In the genomic region with DNA sequence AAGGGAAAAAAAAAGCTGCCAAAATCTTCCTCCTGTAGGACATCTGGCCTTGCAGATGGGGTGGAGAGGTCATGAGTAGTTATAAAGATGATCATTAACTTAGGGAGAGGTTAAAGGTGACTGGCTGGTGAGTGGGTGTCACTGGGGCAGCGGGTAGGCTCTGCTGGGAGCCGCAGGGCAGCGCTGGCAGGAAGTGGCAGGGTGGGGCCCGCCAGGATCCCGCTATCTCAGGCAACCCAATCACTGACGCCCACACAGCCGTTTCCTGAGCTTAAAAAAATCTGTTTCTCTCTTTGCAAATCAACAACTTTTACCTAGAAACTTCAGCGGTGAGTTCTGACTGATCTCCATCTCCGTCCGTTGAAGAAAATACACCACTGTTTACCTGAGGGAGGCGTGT, we compare ENCODE assay signal across 8 mouse cellular contexts. TPM values are rescaled to one million over a fixed set of nuclear protein-coding genes. Genes with fewer than 3 reads are reported as not detected.
A peak's percentile ranks its signal among the peaks of the same experiment; 100 is the strongest.
DNase-seq lines count a peak whose midpoint lies in the region; ATAC-seq and TF ChIP-seq lines count a peak whose summit lies in the region.

No protein-coding gene starts in this region.

- H3K9me3 ChIP-seq in ES-E14 (ENCODE audit: control insufficient read depth, insufficient read depth, low read depth, low read length) = no peaks in the 10 kb centered on the region
- no peaks in the 10 kb centered on the region for H3K9me3 ChIP-seq in kidney, postnatal 0 days (replicated peaks; ENCODE audit: low read length)
- no peaks in the 10 kb centered on the region for H3K9me3 ChIP-seq in midbrain, embryonic 13.5 days
- no peaks in the 10 kb centered on the region for H3K9me3 ChIP-seq in hindbrain, embryonic 12.5 days (replicated peaks)

- in situ Hi-C loops in ES-E14 (cut with MboI; ENCODE audit: low sequenced_read_pairs in 2 of 2, unreplicated experiment in 2 of 2) = no loop called here

- no peak overlapping the region for H3K4me2 ChIP-seq in kidney, postnatal 0 days (ENCODE audit: low read length)
- H3K4me2 ChIP-seq in midbrain, embryonic 13.5 days (replicated peaks) = no peak overlapping the region
- H3K4me2 ChIP-seq in hindbrain, embryonic 12.5 days (replicated peaks) = no peak overlapping the region

- H3K9ac ChIP-seq in ES-E14 (ENCODE audit: insufficient read depth, low read depth, low read length, poor library complexity, severe bottlenecking) = no peak overlapping the region
- H3K9ac ChIP-seq in kidney, postnatal 0 days (ENCODE audit: low read depth, low read length) = no peak overlapping the region
- no peak overlapping the region for H3K9ac ChIP-seq in midbrain, embryonic 13.5 days (replicated peaks)
- H3K9ac ChIP-seq in hindbrain, embryonic 12.5 days = no peak overlapping the region

- DNase-seq in ES-E14 (ENCODE audit: low read depth, low spot score) = no peak
- peak; percentile 63 to 86 for DNase-seq in heart, adult 18-20 months
- DNase-seq in kidney, postnatal 0 days (ENCODE audit: low spot score) = peak; percentile 22
- no peak for DNase-seq in frontal cortex, postnatal 25 days (ENCODE audit: low spot score in 2 of 2)
- DNase-seq in left cerebral cortex, adult 11 months (ENCODE audit: low spot score) = no peak

- 30% methylated on average over 11 of the region's 11 CpGs for WGBS in kidney, postnatal 0 days
- WGBS in midbrain, embryonic 13.5 days = 92% methylated on average over 11 of the region's 11 CpGs
- 86% methylated on average over 11 of the region's 11 CpGs for WGBS in hindbrain, embryonic 12.5 days

- H3K4me1 ChIP-seq in ES-E14 (ENCODE audit: control insufficient read depth in 2 of 2, insufficient read depth in 2 of 2, low read length in 2 of 2, poor library complexity in 1 of 2) = peaks cover 10% of the 10 kb centered on the region in 2 experiments
- H3K4me1 ChIP-seq in kidney, postnatal 0 days (replicated peaks; ENCODE audit: insufficient read depth, low read length) = 0 out of 2 replicates have a peak, but pooled peaks cover 6% of the 10 kb centered on the region
- H3K4me1 ChIP-seq in midbrain, embryonic 13.5 days (replicated peaks) = no peaks in the 10 kb centered on the region
- H3K4me1 ChIP-seq in hindbrain, embryonic 12.5 days = no peaks in the 10 kb centered on the region

- TF ChIP-seq CTCF in kidney, postnatal 0 days (IDR thresholded peaks at IDR 0.05; ENCODE audit: low read depth) = no peak

- no peaks in the 10 kb centered on the region for H3K27me3 ChIP-seq in kidney, postnatal 0 days (ENCODE audit: insufficient read depth, low read length)
- H3K27me3 ChIP-seq in midbrain, embryonic 13.5 days = no peaks in the 10 kb centered on the region
- H3K27me3 ChIP-seq in hindbrain, embryonic 12.5 days = no peaks in the 10 kb centered on the region

- H3K36me3 ChIP-seq in ES-E14 (ENCODE audit: control insufficient read depth, insufficient read depth, low read length, poor library complexity, severe bottlenecking) = peaks cover 11% of the 10 kb centered on the region; the same call in 1 of the 2 replicates
- peaks cover 20% of the 10 kb centered on the region for H3K36me3 ChIP-seq in kidney, postnatal 0 days (ENCODE audit: insufficient read depth, low read length)
- peaks cover 76% of the 10 kb centered on the region for H3K36me3 ChIP-seq in midbrain, embryonic 13.5 days
- H3K36me3 ChIP-seq in hindbrain, embryonic 12.5 days = peaks cover 67% of the 10 kb centered on the region

- no peak for ATAC-seq in kidney, postnatal 0 days (replicated peaks; ENCODE audit: low FRiP score, low read depth)
- peak; percentile 73 for ATAC-seq in megakaryocyte progenitor cell, adult 5-6 weeks (replicated peaks; ENCODE audit: poor library complexity)
- no peak for ATAC-seq in midbrain, embryonic 13.5 days
- ATAC-seq in hindbrain, embryonic 12.5 days (ENCODE audit: low FRiP score) = no peak

- no peak overlapping the region; a peak in 1 of 4 replicates for H3K4me3 ChIP-seq in ES-E14 (ENCODE audit: insufficient read depth in 1 of 2, low read depth in 1 of 2, low read length in 2 of 2, poor library complexity in 1 of 2, severe bottlenecking in 1 of 2)
- H3K4me3 ChIP-seq in kidney, postnatal 0 days (replicated peaks; ENCODE audit: low read depth, low read length) = no peak overlapping the region
- no peak overlapping the region for H3K4me3 ChIP-seq in midbrain, embryonic 13.5 days (replicated peaks)
- no peak overlapping the region for H3K4me3 ChIP-seq in hindbrain, embryonic 12.5 days

- peak overlapping the region; percentile 45 for H3K27ac ChIP-seq in ES-E14 (ENCODE audit: insufficient read depth, low read depth, low read length, poor library complexity, severe bottlenecking)
- peak overlapping the region; percentile 72; the same call in 1 of the 2 replicates for H3K27ac ChIP-seq in kidney, postnatal 0 days
- H3K27ac ChIP-seq in midbrain, embryonic 13.5 days = no peak overlapping the region
- H3K27ac ChIP-seq in hindbrain, embryonic 12.5 days = no peak overlapping the region

TF ChIP-seq in ES-E14, 5 proteins besides CTCF, POLR2A, EP300 and RAD21:
- no peak for TF ChIP-seq HCFC1 (IDR thresholded peaks at IDR 0.05; ENCODE audit: borderline replicate concordance, insufficient read depth, low read length)
- no peak for TF ChIP-seq ZC3H11A (IDR thresholded peaks at IDR 0.05; ENCODE audit: borderline replicate concordance, low read depth, low read length)
- TF ChIP-seq MAFK (IDR thresholded peaks at IDR 0.05; ENCODE audit: insufficient read depth, low read depth, low read length) = no peak
- no peak for TF ChIP-seq ZNF384 (IDR thresholded peaks at IDR 0.05; ENCODE audit: low read depth, low read length)
- no peak for TF ChIP-seq CHD2 (IDR thresholded peaks at IDR 0.05; ENCODE audit: low read depth, low read length)

RNA-seq across cellular contexts. Expression of gene Klf2, which starts 35.4 kb away (rescaled TPM):
- 55.0 and 58.5 TPM in 2 replicates for total RNA-seq in ES-E14 (2012; rRNA removed)
- 10 to 100 TPM; 74.3 to 76.9 TPM for total RNA-seq in heart, adult 18-20 months (2021)
- polyA plus RNA-seq in kidney, postnatal 0 days (2015; fragmentation: Nextera tagmentation; extraction: Ambion mirVana) = 24.7 and 31.9 TPM in 2 replicates
- 10.8 and 21.8 TPM in 2 replicates for total RNA-seq in megakaryocyte progenitor cell, adult 5-6 weeks (2015)
- total RNA-seq in megakaryocyte progenitor cell, adult 5-6 weeks (2017) = 2.0 and 6.6 TPM in 2 replicates
- polyA plus RNA-seq in midbrain, embryonic 13.5 days (2015; fragmentation: Nextera tagmentation; extraction: Ambion mirVana) = 2.7 and 4.3 TPM in 2 replicates
- 9.4 and 10.3 TPM in 2 replicates for polyA plus RNA-seq in hindbrain, embryonic 12.5 days (2016; fragmentation: Nextera tagmentation; extraction: Ambion mirVana)

RNA-seq across cellular contexts. Expression of gene Gm10282, which starts 49.2 kb away (rescaled TPM):
- total RNA-seq in ES-E14 (2012; rRNA removed) = 13.0 and 21.2 TPM in 2 replicates
- total RNA-seq in heart, adult 18-20 months (2021) = 1 to 10 TPM; 5.9 to 9.5 TPM
- polyA plus RNA-seq in kidney, postnatal 0 days (2015; fragmentation: Nextera tagmentation; extraction: Ambion mirVana) = 22.2 and 22.8 TPM in 2 replicates
- 58.7 and 76.6 TPM in 2 replicates for total RNA-seq in megakaryocyte progenitor cell, adult 5-6 weeks (2015)
- total RNA-seq in megakaryocyte progenitor cell, adult 5-6 weeks (2017) = 68.3 and 86.8 TPM in 2 replicates
- 19.3 and 19.8 TPM in 2 replicates for polyA plus RNA-seq in midbrain, embryonic 13.5 days (2015; fragmentation: Nextera tagmentation; extraction: Ambion mirVana)
- polyA plus RNA-seq in hindbrain, embryonic 12.5 days (2016; fragmentation: Nextera tagmentation; extraction: Ambion mirVana) = 19.1 and 21.2 TPM in 2 replicates

Comparison
In these comparisons a context has a peak if more than half of its experiments do, and no peak if none do; other contexts are left out.
1. DNase-seq: peak in heart, adult 18-20 months (2 of 2) and kidney, postnatal 0 days (single experiment); none in ES-E14 (single experiment), frontal cortex, postnatal 25 days (0 of 2) and left cerebral cortex, adult 11 months (single experiment).
2. H3K27ac ChIP-seq: peak in ES-E14 (single experiment) and kidney, postnatal 0 days (single experiment); none in midbrain, embryonic 13.5 days (single experiment) and hindbrain, embryonic 12.5 days (single experiment).